Mouse (Mus musculus): Measurements from ENCODE around the gene Ppp1r13l. TPM values are rescaled to one million over a fixed set of nuclear protein-coding genes. Genes with fewer than 3 reads are reported as not detected.

Ppp1r13l gene
- polyA plus RNA-seq, 1 experiment = 49.5 TPM

DNA sequence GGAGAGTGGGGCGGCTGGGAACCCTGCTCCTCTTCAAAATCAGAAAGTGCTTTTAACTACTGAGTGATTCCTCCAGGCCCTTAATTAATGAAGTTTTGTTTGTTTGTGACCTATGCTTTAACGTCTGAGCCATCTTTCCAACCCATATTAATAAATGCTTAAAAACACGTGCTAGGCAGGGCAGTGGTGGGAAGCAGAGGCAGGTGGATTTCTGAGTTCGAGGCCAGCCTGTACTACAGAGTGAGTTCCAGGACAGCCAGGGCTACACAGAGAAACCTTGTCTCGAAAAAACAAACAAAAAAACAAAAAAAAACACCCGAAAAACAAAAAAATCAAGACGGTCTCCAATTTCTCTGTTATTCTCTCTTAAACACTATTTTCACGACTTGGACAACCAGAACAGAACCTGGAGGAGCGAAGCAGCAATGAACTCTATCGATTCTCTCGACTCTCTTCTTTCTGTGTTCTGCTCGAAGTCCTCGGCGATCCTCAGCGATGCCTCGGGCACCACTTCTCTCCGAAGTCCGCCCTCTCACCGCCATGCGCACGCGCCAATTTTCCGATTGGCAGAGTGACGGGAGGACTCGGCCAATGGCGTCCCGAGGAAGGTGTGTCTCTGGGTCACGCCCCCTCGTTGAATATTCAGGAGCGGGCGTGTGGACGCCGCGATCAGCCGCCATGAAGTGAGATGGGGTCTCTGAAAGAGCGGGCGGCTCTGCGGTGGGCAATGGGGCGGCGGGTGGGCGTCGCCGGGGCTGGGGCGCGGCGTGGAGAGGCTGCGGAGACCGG lies 22.0 kb downstream of the Ppp1r13l start, which contains the start of gene Ercc2:
Gene Ercc2 (plus strand): TSS at position 634 of the 789 bp plus-strand sequence.
- H3K4me3 ChIP-seq (ENCODE audit: control insufficient read depth, low read depth, low read length) = peak within 1 kb of the TSS; percentile 96
- peaks cover 2% of the 10 kb centered on the region for H3K36me3 ChIP-seq (ENCODE audit: control insufficient read depth, insufficient read depth, low read length)
- TF ChIP-seq CTCF (IDR thresholded peaks at IDR 0.05; ENCODE audit: control insufficient read depth, insufficient read depth, insufficient replicate concordance, low read depth, low read length) (no peak), POLR2A (IDR thresholded peaks at IDR 0.05; ENCODE audit: control insufficient read depth, low read depth, low read length) (peak; percentile 75)
- peak within 1 kb of the TSS; percentile 81 for H3K27ac ChIP-seq (ENCODE audit: control insufficient read depth, insufficient read depth, low read depth, low read length)
- peaks cover 3% of the 10 kb centered on the region for H3K4me1 ChIP-seq (ENCODE audit: control insufficient read depth, insufficient read depth, low read length)
- H3K27me3 ChIP-seq (ENCODE audit: control insufficient read depth, insufficient read depth, low read length) = no peaks in the 10 kb centered on the region

- Histone ChIP-seq H3K4me3 (ENCODE audit: control insufficient read depth, low read depth, low read length) (peak overlapping the region; percentile 96), H3K4me1 (ENCODE audit: control insufficient read depth, insufficient read depth, low read length) (peaks cover 3% of the 10 kb centered on the region), H3K27me3 (ENCODE audit: control insufficient read depth, insufficient read depth, low read length) (no peaks in the 10 kb centered on the region), H3K27ac (ENCODE audit: control insufficient read depth, insufficient read depth, low read depth, low read length) (peak overlapping the region; percentile 81), H3K36me3 (ENCODE audit: control insufficient read depth, insufficient read depth, low read length) (peaks cover 2% of the 10 kb centered on the region)
- TF ChIP-seq POLR2A (IDR thresholded peaks at IDR 0.05; ENCODE audit: control insufficient read depth, low read depth, low read length) (no peak), CTCF (IDR thresholded peaks at IDR 0.05; ENCODE audit: control insufficient read depth, insufficient read depth, insufficient replicate concordance, low read depth, low read length) (peak; percentile 15; the same call in 1 of the 2 replicates)
These were observed 22.6 kb downstream of the Ppp1r13l start for GRCm38 (mm10) chr7:19382166-19382541.

DNA sequence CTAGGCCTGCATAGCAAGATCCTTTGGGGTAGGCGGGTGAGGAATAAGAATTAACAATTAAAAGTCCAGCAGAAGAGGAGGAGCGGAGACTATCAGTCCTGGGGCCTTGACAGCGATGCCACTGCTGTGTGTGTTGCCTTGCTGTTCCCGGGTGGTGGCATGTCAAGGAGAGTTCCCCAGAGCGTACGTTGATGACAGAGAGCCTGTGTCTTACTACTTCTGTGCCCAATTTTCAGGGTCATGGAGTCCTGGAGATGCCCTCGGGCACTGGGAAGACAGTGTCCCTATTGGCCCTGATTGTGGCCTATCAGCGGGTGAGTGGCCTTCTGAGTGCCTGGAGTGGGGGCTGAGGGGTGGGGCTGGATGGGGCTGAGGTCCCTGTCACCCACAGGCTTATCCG lies 24.2 kb downstream of the Ppp1r13l start:
- Histone ChIP-seq H3K36me3 (ENCODE audit: control insufficient read depth, insufficient read depth, low read length) (peaks cover 2% of the 10 kb centered on the region), H3K4me1 (ENCODE audit: control insufficient read depth, insufficient read depth, low read length) (peaks cover 3% of the 10 kb centered on the region), H3K27me3 (ENCODE audit: control insufficient read depth, insufficient read depth, low read length) (no peaks in the 10 kb centered on the region), H3K4me3 (ENCODE audit: control insufficient read depth, low read depth, low read length) (no peak overlapping the region), H3K27ac (ENCODE audit: control insufficient read depth, insufficient read depth, low read depth, low read length) (no peak overlapping the region)
- no peak for TF ChIP-seq CTCF (IDR thresholded peaks at IDR 0.05; ENCODE audit: control insufficient read depth, insufficient read depth, insufficient replicate concordance, low read depth, low read length)
- TF ChIP-seq POLR2A (IDR thresholded peaks at IDR 0.05; ENCODE audit: control insufficient read depth, low read depth, low read length) = no peak; the same call in 1 of the 2 replicates

GRCm38 (mm10) chr7:19388699-19389413 lies 29.3 kb downstream of the Ppp1r13l start:
- H3K27me3 ChIP-seq (ENCODE audit: control insufficient read depth, insufficient read depth, low read length) = no peaks in the 10 kb centered on the region
- H3K27ac ChIP-seq (ENCODE audit: control insufficient read depth, insufficient read depth, low read depth, low read length) = no peak overlapping the region
- peaks cover 5% of the 10 kb centered on the region for H3K36me3 ChIP-seq (ENCODE audit: control insufficient read depth, insufficient read depth, low read length)
- TF ChIP-seq POLR2A (IDR thresholded peaks at IDR 0.05; ENCODE audit: control insufficient read depth, low read depth, low read length) (no peak), CTCF (IDR thresholded peaks at IDR 0.05; ENCODE audit: control insufficient read depth, insufficient read depth, insufficient replicate concordance, low read depth, low read length) (no peak)
- no peak overlapping the region for H3K4me3 ChIP-seq (ENCODE audit: control insufficient read depth, low read depth, low read length)
- no peaks in the 10 kb centered on the region for H3K4me1 ChIP-seq (ENCODE audit: control insufficient read depth, insufficient read depth, low read length)

DNA sequence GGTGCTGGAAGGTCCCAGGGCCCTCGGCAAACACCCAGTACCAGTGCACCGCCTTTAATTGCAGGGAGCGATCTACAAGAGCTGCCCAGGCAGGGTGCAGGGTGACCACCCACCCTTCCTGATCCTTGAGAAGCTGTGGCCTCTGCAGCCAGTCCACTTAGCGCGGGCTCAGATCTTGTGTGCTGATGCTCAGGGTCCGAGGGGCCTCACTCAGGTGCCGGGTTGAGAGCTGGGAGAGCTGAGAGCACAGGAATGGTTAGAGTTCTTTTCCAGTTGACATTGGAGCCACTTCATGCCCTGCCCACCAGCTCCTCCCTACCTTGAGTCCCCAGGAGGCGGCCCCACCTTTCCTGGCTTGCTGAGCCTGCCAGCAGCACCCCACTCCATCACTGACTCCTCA lies 34.9 kb downstream of the Ppp1r13l start:
- Histone ChIP-seq H3K36me3 (ENCODE audit: control insufficient read depth, insufficient read depth, low read length) (peaks cover 4% of the 10 kb centered on the region; the same call in 1 of the 2 replicates), H3K4me1 (ENCODE audit: control insufficient read depth, insufficient read depth, low read length) (peaks cover 5% of the 10 kb centered on the region), H3K27ac (ENCODE audit: control insufficient read depth, insufficient read depth, low read depth, low read length) (no peak overlapping the region), H3K4me3 (ENCODE audit: control insufficient read depth, low read depth, low read length) (no peak overlapping the region), H3K27me3 (ENCODE audit: control insufficient read depth, insufficient read depth, low read length) (no peaks in the 10 kb centered on the region)
- TF ChIP-seq CTCF (IDR thresholded peaks at IDR 0.05; ENCODE audit: control insufficient read depth, insufficient read depth, insufficient replicate concordance, low read depth, low read length) = no peak
- TF ChIP-seq POLR2A (IDR thresholded peaks at IDR 0.05; ENCODE audit: control insufficient read depth, low read depth, low read length) = no peak

DNA sequence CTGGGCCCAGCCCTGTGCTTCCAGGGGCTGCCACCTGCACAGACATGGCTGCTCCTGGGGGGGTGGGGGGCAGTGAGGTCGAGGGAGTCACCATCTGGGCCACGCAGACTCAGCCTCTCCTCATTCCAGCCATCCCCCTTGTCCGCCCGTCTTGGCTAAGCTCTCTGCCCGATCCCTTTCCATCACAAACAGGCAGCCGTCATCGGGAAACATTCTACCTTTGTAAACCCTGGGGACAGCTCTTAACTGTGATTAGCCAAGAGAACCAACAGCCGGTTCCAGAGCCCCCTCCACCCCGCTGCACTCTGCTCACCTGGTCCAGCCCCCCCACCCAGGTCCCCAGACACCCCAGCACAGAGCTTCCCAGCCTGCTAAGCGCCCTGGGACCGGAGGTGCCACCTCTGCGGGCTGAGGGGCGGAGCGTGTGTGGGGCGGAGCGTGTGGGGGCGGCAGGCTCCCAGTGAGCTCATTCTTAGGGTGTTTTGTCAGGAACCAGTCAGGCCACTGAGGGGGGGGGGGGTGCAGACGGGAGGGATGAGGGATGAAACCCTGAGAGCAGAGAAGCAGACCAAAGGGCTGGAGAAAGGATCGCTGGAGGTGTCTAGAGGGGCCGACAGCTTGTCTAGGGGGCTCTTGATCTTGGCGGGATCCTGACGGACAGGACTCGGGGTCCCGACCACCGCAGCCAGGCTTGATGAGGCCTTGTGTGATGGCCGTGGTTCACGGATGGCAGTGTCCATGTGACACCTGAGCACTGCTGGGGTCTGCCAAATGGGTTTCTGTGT lies 40.1 kb downstream of the Ppp1r13l start:
- Histone ChIP-seq H3K27me3 (ENCODE audit: control insufficient read depth, insufficient read depth, low read length) (no peaks in the 10 kb centered on the region), H3K36me3 (ENCODE audit: control insufficient read depth, insufficient read depth, low read length) (no peaks in the 10 kb centered on the region; the same call in 1 of the 2 replicates), H3K4me1 (ENCODE audit: control insufficient read depth, insufficient read depth, low read length) (peaks cover 12% of the 10 kb centered on the region), H3K27ac (ENCODE audit: control insufficient read depth, insufficient read depth, low read depth, low read length) (no peak overlapping the region), H3K4me3 (ENCODE audit: control insufficient read depth, low read depth, low read length) (peak overlapping the region; percentile 19)
- no peak for TF ChIP-seq POLR2A (IDR thresholded peaks at IDR 0.05; ENCODE audit: control insufficient read depth, low read depth, low read length)
- TF ChIP-seq CTCF (IDR thresholded peaks at IDR 0.05; ENCODE audit: control insufficient read depth, insufficient read depth, insufficient replicate concordance, low read depth, low read length) = no peak

Measured in testis, adult 2 months (tissue).